Mouse (Mus musculus) left cerebral cortex, postnatal 25 days (tissue): ENCODE measurements at regions not wholly inside any gene's neighbourhood (a gene's known extent, or its start where the extent isn't known, plus 50 kb on each side); places are given as distances from the start of the nearest gene placed in this dataset.

Source experiments
- DNase-seq, 2 experiments: peaks; one replicate each; pipeline ENCODE4 v3.0.0; 2022; ENCODE audit warnings: low spot score in 2 of 2, mixed read lengths in 1 of 2
- intact Hi-C: fragments of 180-260 bp; cut with DNase I; formaldehyde crosslinking; loops from one replicate; pipeline ENCODE4 v1.15.1; 2025

- intact Hi-C loops, result no loop called here
- DNase-seq, result no peak
Measured at GRCm38 (mm10) chr6:55627228-55627627, 53.8 kb downstream of the Neurod6 start.

GRCm38 (mm10) chr6:55620366-55620765 is 60.7 kb downstream of the Neurod6 start:
- no peak for DNase-seq

GRCm38 (mm10) chr6:55617922-55618481 is 63.1 kb downstream of the Neurod6 start:
- peak; percentile 72 to 73 for DNase-seq
- intact Hi-C loops, result no loop called here

More at GRCm38 (mm10) chr6:55620366-55620765, 60.7 kb downstream of the Neurod6 start:
- intact Hi-C loops, result no loop called here

- no peak for DNase-seq
- intact Hi-C loops, result no loop called here
Measured at GRCm38 (mm10) chr6:55610395-55610794, 70.7 kb downstream of the Neurod6 start.

- no peak for DNase-seq
- intact Hi-C loops, result no loop called here
Measured at GRCm38 (mm10) chr6:55609976-55610375, 71.1 kb downstream of the Neurod6 start.

GRCm38 (mm10) chr6:55609053-55609452 is 72.0 kb downstream of the Neurod6 start:
- no peak for DNase-seq
- intact Hi-C loops, result no loop called here

- intact Hi-C loops, result no loop called here
Measured at GRCm38 (mm10) chr6:55597088-55597487, 84.0 kb downstream of the Neurod6 start.

GRCm38 (mm10) chr6:55592126-55592525 is 88.9 kb downstream of the Neurod6 start:
- DNase-seq, result peak; percentile 54 to 96
- intact Hi-C loops, result loop anchor here (1.0 to 5.0 kb wide), 6 partner anchors 25 to 576 kb away; no protein-coding TSS in a partner anchor

More at GRCm38 (mm10) chr6:55597088-55597487, 84.0 kb downstream of the Neurod6 start:
- DNase-seq, result peak in 1 of 2 experiments; percentile 57

GRCm38 (mm10) chr6:55581106-55581505 is 100.0 kb downstream of the Neurod6 start:
- no peak for DNase-seq
- intact Hi-C loops, result no loop called here

- DNase-seq, result no peak
- intact Hi-C loops, result no loop called here
Measured at GRCm38 (mm10) chr6:55580036-55580435, 101.0 kb downstream of the Neurod6 start.

- intact Hi-C loops, result no loop called here
- DNase-seq, result no peak
Measured at GRCm38 (mm10) chr6:55579611-55580010, 101.5 kb downstream of the Neurod6 start.

GRCm38 (mm10) chr6:55579105-55579504 is 102.0 kb downstream of the Neurod6 start:
- DNase-seq, result peak in 1 of 2 experiments; percentile 44
- intact Hi-C loops, result no loop called here

GRCm38 (mm10) chr6:55578051-55578450 is 103.0 kb downstream of the Neurod6 start:
- no peak for DNase-seq
- intact Hi-C loops, result no loop called here

GRCm38 (mm10) chr6:55567521-55567920 is 113.5 kb downstream of the Neurod6 start:
- intact Hi-C loops, result loop anchor here (1.0 kb wide), 1 partner anchor 25 kb away; no protein-coding TSS in a partner anchor
- peak in 1 of 2 experiments; percentile 68 for DNase-seq

GRCm38 (mm10) chr6:55565260-55566209 is 113.8 kb downstream of the Adcyap1r1 start:
- intact Hi-C loops, result no loop called here

GRCm38 (mm10) chr6:55560606-55561005 is 108.8 kb downstream of the Adcyap1r1 start:
- no peak for DNase-seq
- intact Hi-C loops, result no loop called here

More at GRCm38 (mm10) chr6:55565260-55566209, 113.8 kb downstream of the Adcyap1r1 start:
- no peak for DNase-seq

GRCm38 (mm10) chr6:55559797-55560196 is 108.0 kb downstream of the Adcyap1r1 start:
- DNase-seq, result peak in 1 of 2 experiments; percentile 27
- intact Hi-C loops, result no loop called here
